Mouse (Mus musculus): ENCODE data around the gene Slc44a1.

The Slc44a1 gene

GRCm38 (mm10) chr4:53440010-53440815, at the start of gene Slc44a1:
Gene Slc44a1 (plus strand): TSS chr4:53440413.
- DNase-seq (ENCODE audit: inconsistent age in 2 of 2, low spot score in 1 of 2) = peak; percentile 93 to 96

GRCm38 (mm10) chr4:53395002-53395401, 45.2 kb upstream of the Slc44a1 start:
- peak; percentile 74 to 88 for DNase-seq (ENCODE audit: inconsistent age in 2 of 2, low spot score in 1 of 2)

GRCm38 (mm10) chr4:53396623-53397192, 43.5 kb upstream of the Slc44a1 start:
- peak in 1 of 2 experiments; percentile 53 for DNase-seq (ENCODE audit: inconsistent age in 2 of 2, low spot score in 1 of 2)

GRCm38 (mm10) chr4:53397280-53398117, 42.7 kb upstream of the Slc44a1 start:
- DNase-seq (ENCODE audit: inconsistent age in 2 of 2, low spot score in 1 of 2) = peak in 1 of 2 experiments; percentile 44

GRCm38 (mm10) chr4:53398561-53398960, 41.7 kb upstream of the Slc44a1 start:
- no peak for DNase-seq (ENCODE audit: inconsistent age in 2 of 2, low spot score in 1 of 2)

- no peak for DNase-seq (ENCODE audit: inconsistent age in 2 of 2, low spot score in 1 of 2)
Measured at GRCm38 (mm10) chr4:53399428-53399827, 40.8 kb upstream of the Slc44a1 start.

GRCm38 (mm10) chr4:53403386-53403785, 36.8 kb upstream of the Slc44a1 start:
- DNase-seq (ENCODE audit: inconsistent age in 2 of 2, low spot score in 1 of 2) = no peak

- no peak for DNase-seq (ENCODE audit: inconsistent age in 2 of 2, low spot score in 1 of 2)
Measured at GRCm38 (mm10) chr4:53404431-53404925, 35.7 kb upstream of the Slc44a1 start.

GRCm38 (mm10) chr4:53406866-53407265, 33.3 kb upstream of the Slc44a1 start:
- no peak for DNase-seq (ENCODE audit: inconsistent age in 2 of 2, low spot score in 1 of 2)

- no peak for DNase-seq (ENCODE audit: inconsistent age in 2 of 2, low spot score in 1 of 2)
Measured at GRCm38 (mm10) chr4:53408821-53409220, 31.4 kb upstream of the Slc44a1 start.

GRCm38 (mm10) chr4:53409526-53410085, 30.6 kb upstream of the Slc44a1 start:
- peak in 1 of 2 experiments; percentile 76 for DNase-seq (ENCODE audit: inconsistent age in 2 of 2, low spot score in 1 of 2)

- DNase-seq (ENCODE audit: inconsistent age in 2 of 2, low spot score in 1 of 2) = no peak
Measured at GRCm38 (mm10) chr4:53410752-53411151, 29.5 kb upstream of the Slc44a1 start.

- no peak for DNase-seq (ENCODE audit: inconsistent age in 2 of 2, low spot score in 1 of 2)
Measured at GRCm38 (mm10) chr4:53411958-53412870, 28.0 kb upstream of the Slc44a1 start.

- DNase-seq (ENCODE audit: inconsistent age in 2 of 2, low spot score in 1 of 2) = no peak
Measured at GRCm38 (mm10) chr4:53412991-53413390, 27.2 kb upstream of the Slc44a1 start.

GRCm38 (mm10) chr4:53414031-53414797, 26.0 kb upstream of the Slc44a1 start:
- no peak for DNase-seq (ENCODE audit: inconsistent age in 2 of 2, low spot score in 1 of 2)

GRCm38 (mm10) chr4:53415873-53416637, 24.2 kb upstream of the Slc44a1 start:
- DNase-seq (ENCODE audit: inconsistent age in 2 of 2, low spot score in 1 of 2) = peak; percentile 34 to 74

GRCm38 (mm10) chr4:53416928-53417327, 23.3 kb upstream of the Slc44a1 start:
- no peak for DNase-seq (ENCODE audit: inconsistent age in 2 of 2, low spot score in 1 of 2)

- DNase-seq (ENCODE audit: inconsistent age in 2 of 2, low spot score in 1 of 2) = no peak
Measured at GRCm38 (mm10) chr4:53422799-53423198, 17.4 kb upstream of the Slc44a1 start.
